Mouse (Mus musculus) liver, adult 2 months (tissue): Measurements from ENCODE around the gene Mcpt2. TPM values are rescaled to one million over a fixed set of nuclear protein-coding genes. Genes with fewer than 3 reads are reported as not detected.
"Not testable (repeated sequence)": the region's sequence is repeated elsewhere in the genome, so short reads cannot be mapped to it uniquely, and the experiment has no call there.

ENCODE experiments used
- DNase-seq: peaks from one replicate; pipeline ENCODE4 v3.0.0-alpha.2; 2011; ENCODE audit warnings: low read depth, low spot score; ENCODE audit errors: extremely low read depth
- H3K27ac ChIP-seq: fragments of 200-500 bp; replicated peaks from 2 replicates; pipeline ENCODE4 v1.5.1; 2012; ENCODE audit warnings: low read depth, mild to moderate bottlenecking, control low read depth, inconsistent platforms, low read length; ENCODE audit not compliant: insufficient read depth
- H3K27me3 ChIP-seq: fragments of 200-500 bp; 2 replicates; pipeline ENCODE4 v1.6.1; 2012; ENCODE audit warnings: mild to moderate bottlenecking, moderate library complexity, low read length, inconsistent platforms; ENCODE audit not compliant: control insufficient read depth, insufficient read depth
- H3K36me3 ChIP-seq: fragments of 200-500 bp; 2 replicates; pipeline ENCODE4 v1.6.1; 2012; ENCODE audit warnings: low read length, inconsistent platforms; ENCODE audit not compliant: control insufficient read depth, insufficient read depth
- H3K4me1 ChIP-seq: fragments of 200-500 bp; 2 replicates; pipeline ENCODE4 v1.6.1; 2011; ENCODE audit warnings: low read length; ENCODE audit not compliant: control insufficient read depth, insufficient read depth
- H3K4me3 ChIP-seq: fragments of 200-500 bp; 2 replicates; pipeline ENCODE4 v1.5.1; 2011; ENCODE audit warnings: low read depth, mild to moderate bottlenecking, control low read depth, low read length, moderate library complexity; ENCODE audit not compliant: insufficient read depth
- H3K79me2 ChIP-seq: fragments of 200-500 bp; 2 replicates; pipeline ENCODE4 v1.6.1; 2012; ENCODE audit warnings: inconsistent platforms, mild to moderate bottlenecking, low read length, moderate library complexity; ENCODE audit not compliant: control insufficient read depth, insufficient read depth
- H3K9ac ChIP-seq: fragments of 200-500 bp; 2 replicates; pipeline ENCODE4 v1.6.1; 2012; ENCODE audit warnings: low read depth, mild to moderate bottlenecking, control low read depth, inconsistent platforms, low read length
- CTCF ChIP-seq: fragments of 200-500 bp; IDR thresholded peaks from 2 replicates; pipeline ENCODE4 v1.5.1; 2011; ENCODE audit warnings: low read depth, low read length, control low read depth
- POLR2A ChIP-seq: fragments of 200-500 bp; IDR thresholded peaks from 2 replicates; pipeline ENCODE4 v1.6.1; 2011; ENCODE audit warnings: low read length, control low read depth; ENCODE audit not compliant: insufficient read depth; ENCODE audit errors: extremely low read depth
- WGBS: fragments of 180-500 bp; shearing (Covaris S2); methylation state at CpG from one replicate; pipeline ENCODE4 v1.1.7; 2018; 5-methylcytosine and 5-hydroxymethylcytosine counted together
- polyA plus RNA-seq: library from polyadenylated mRNA; depleted of rRNA; stranded (reverse); fragments of >200 nt; gene quantifications from 2 replicates; pipeline ENCODE4 v1.2.3, GENCODE M21; 2012; rRNA removed
- total RNA-seq: library from RNA; depleted of rRNA; stranded (reverse); fragments of >200 nt; gene quantifications from 2 replicates; pipeline ENCODE4 v1.2.3, GENCODE M21; 2014; rRNA removed

The Mcpt2 gene
- total RNA-seq (not detected in 2 replicates), polyA plus RNA-seq (not detected in 2 replicates)

GRCm38 (mm10) chr14:56041792-56042191 lies at the start of gene Mcpt2:
Gene Mcpt2, plus strand, starts transcription at chr14:56042041.
- not testable (repeated sequence) for H3K36me3 ChIP-seq, H3K4me3 ChIP-seq, H3K79me2 ChIP-seq, H3K4me1 ChIP-seq, DNase-seq, H3K9ac ChIP-seq, H3K27me3 ChIP-seq, H3K27ac ChIP-seq
- 81% methylated on average over 1 of the region's 1 CpGs for WGBS

- DNase-seq: no peak
- no peak overlapping the region for H3K4me3 ChIP-seq
- no peaks in the 10 kb centered on the region for H3K4me1 ChIP-seq
- H3K9ac ChIP-seq: no peak overlapping the region
- no peaks in the 10 kb centered on the region for H3K27me3 ChIP-seq
- no peaks in the 10 kb centered on the region for H3K36me3 ChIP-seq
- H3K79me2 ChIP-seq: no peaks in the 10 kb centered on the region
- no peak overlapping the region for H3K27ac ChIP-seq
- WGBS: 76% methylated on average over 3 of the region's 3 CpGs
- TF ChIP-seq POLR2A (no peak), CTCF (no peak)
Measured at GRCm38 (mm10) chr14:56013147-56013546, 28.7 kb upstream of the Mcpt2 start.

GRCm38 (mm10) chr14:56013924-56014323 lies 27.9 kb upstream of the Mcpt2 start:
- H3K79me2 ChIP-seq: no peaks in the 10 kb centered on the region
- no peak overlapping the region for H3K4me3 ChIP-seq
- no peak overlapping the region for H3K27ac ChIP-seq
- no peaks in the 10 kb centered on the region for H3K36me3 ChIP-seq
- no peaks in the 10 kb centered on the region for H3K27me3 ChIP-seq
- TF ChIP-seq CTCF (no peak), POLR2A (no peak)
- H3K4me1 ChIP-seq: no peaks in the 10 kb centered on the region
- DNase-seq: no peak
- 95% methylated on average over 2 of the region's 2 CpGs for WGBS
- H3K9ac ChIP-seq: no peak overlapping the region

GRCm38 (mm10) chr14:56017671-56018070 lies 24.2 kb upstream of the Mcpt2 start, which contains the start of gene Mcpt1:
Gene Mcpt1, plus strand, starts transcription at chr14:56017971.
- H3K27me3 ChIP-seq: not testable (repeated sequence)

GRCm38 (mm10) chr14:56019446-56019845 lies 22.4 kb upstream of the Mcpt2 start:
- H3K27ac ChIP-seq: no peak overlapping the region
- no peak for DNase-seq
- H3K79me2 ChIP-seq: no peaks in the 10 kb centered on the region
- no peak for TF ChIP-seq CTCF
- no peak for TF ChIP-seq POLR2A
- no peaks in the 10 kb centered on the region for H3K27me3 ChIP-seq
- no peak overlapping the region for H3K4me3 ChIP-seq
- H3K36me3 ChIP-seq: no peaks in the 10 kb centered on the region
- H3K9ac ChIP-seq: no peak overlapping the region
- 38% methylated on average over 1 of the region's 1 CpGs for WGBS
- H3K4me1 ChIP-seq: no peaks in the 10 kb centered on the region

More at GRCm38 (mm10) chr14:56017671-56018070, 24.2 kb upstream of the Mcpt2 start, which contains the start of gene Mcpt1:
- not testable (repeated sequence) for H3K4me3 ChIP-seq, H3K4me1 ChIP-seq, DNase-seq, H3K9ac ChIP-seq, H3K27ac ChIP-seq, H3K36me3 ChIP-seq, H3K79me2 ChIP-seq
- WGBS: 68% methylated on average over 3 of the region's 3 CpGs

GRCm38 (mm10) chr14:56021305-56021704 lies 20.5 kb upstream of the Mcpt2 start:
- WGBS: 72% methylated on average over 4 of the region's 4 CpGs
- H3K79me2 ChIP-seq: not testable (repeated sequence)

GRCm38 (mm10) chr14:56030395-56030794 lies 11.4 kb upstream of the Mcpt2 start, which contains the start of gene Mcpt9:
Gene Mcpt9, minus strand, starts transcription at chr14:56030495.
- DNase-seq, H3K27me3 ChIP-seq: not testable (repeated sequence)

More at GRCm38 (mm10) chr14:56021305-56021704, 20.5 kb upstream of the Mcpt2 start:
- not testable (repeated sequence) for DNase-seq, H3K9ac ChIP-seq, H3K27ac ChIP-seq, H3K4me1 ChIP-seq, H3K36me3 ChIP-seq, H3K4me3 ChIP-seq, H3K27me3 ChIP-seq

More at GRCm38 (mm10) chr14:56030395-56030794, 11.4 kb upstream of the Mcpt2 start, which contains the start of gene Mcpt9:
- H3K36me3 ChIP-seq, H3K79me2 ChIP-seq, H3K27ac ChIP-seq, H3K4me3 ChIP-seq, H3K9ac ChIP-seq, H3K4me1 ChIP-seq: not testable (repeated sequence)
- 65% methylated on average over 3 of the region's 3 CpGs for WGBS
